Mouse (Mus musculus) small intestine, adult 2 months (tissue): ENCODE measurements around the gene Hoxa13.

Experiments
- CTCF ChIP-seq: fragments of 200-500 bp; IDR thresholded peaks from 2 replicates; pipeline ENCODE4 v1.5.1; 2012; ENCODE audit warnings: low read depth, mild to moderate bottlenecking, control low read depth, inconsistent platforms, low read length, moderate library complexity, mixed read lengths; ENCODE audit not compliant: insufficient replicate concordance, insufficient read length; ENCODE audit errors: extremely low read depth
- POLR2A ChIP-seq: fragments of 200-500 bp; IDR thresholded peaks from 2 replicates; pipeline ENCODE4 v1.6.1; 2012; ENCODE audit warnings: low read depth, mild to moderate bottlenecking, control low read depth, inconsistent platforms, low read length, moderate library complexity

DNA sequence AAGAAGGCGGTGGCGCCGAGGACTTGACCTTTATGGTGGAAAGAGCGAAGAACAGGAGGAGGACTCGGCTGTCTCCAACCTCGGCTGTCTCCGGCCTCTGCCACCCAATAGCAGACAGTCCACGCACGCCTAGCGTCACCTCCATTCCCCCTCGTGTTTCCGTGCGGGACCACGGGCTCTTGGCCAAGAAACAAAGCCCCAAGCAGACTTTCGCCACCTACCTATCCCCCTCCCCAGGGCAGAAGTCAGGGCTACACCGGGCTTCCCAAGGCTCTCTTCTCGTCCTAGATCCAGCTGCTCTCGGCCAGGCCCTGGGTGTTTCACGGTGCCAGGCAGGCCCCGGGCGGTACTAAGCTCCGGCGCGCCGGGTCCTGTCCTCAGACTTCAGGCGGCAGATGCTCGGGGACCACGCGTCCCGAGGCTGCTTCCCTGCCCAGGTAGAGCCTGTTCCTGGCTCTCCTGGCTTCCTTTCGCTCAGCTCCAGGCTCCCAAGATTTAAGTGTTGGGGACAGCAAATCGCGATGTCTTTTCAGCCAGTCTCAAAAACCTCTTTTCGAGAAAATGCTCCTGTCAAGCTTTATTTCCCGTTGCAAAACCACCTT, 7.8 kb downstream of the Hoxa13 start:
- TF ChIP-seq CTCF (no peak), POLR2A (no peak)
